Mouse (Mus musculus) ES-E14 (cell line): ENCODE measurements around the gene Adam6b. TPM values are rescaled to one million over a fixed set of nuclear protein-coding genes. Genes with fewer than 3 reads are reported as not detected.
"Not testable (repeated sequence)": the region's sequence is repeated elsewhere in the genome, so short reads cannot be mapped to it uniquely, and the experiment has no call there.

ENCODE experiments used
- DNase-seq: peaks from one replicate; pipeline ENCODE4 v3.0.0-alpha.2; 2013; ENCODE audit warnings: low read depth, low spot score
- H3K27ac ChIP-seq: 2 replicates; pipeline ENCODE4 v1.5.1; 2012; ENCODE audit warnings: low read depth, mild to moderate bottlenecking, low read length, moderate library complexity, mixed read lengths; ENCODE audit not compliant: poor library complexity, insufficient read depth, severe bottlenecking
- H3K36me3 ChIP-seq: 2 replicates; pipeline ENCODE4 v1.6.1; 2012; ENCODE audit warnings: mild to moderate bottlenecking, low read length, moderate library complexity, mixed read lengths; ENCODE audit not compliant: control insufficient read depth, poor library complexity, insufficient read depth, severe bottlenecking
- H3K4me1 ChIP-seq, 2 experiments: fragments of 150-350 bp in 1 of 2; sonication (generic) in 1 of 2; 2 replicates each; pipeline ENCODE4 v1.6.1; 2012; ENCODE audit warnings: low read length in 2 of 2, mild to moderate bottlenecking in 1 of 2, mixed read lengths in 1 of 2; ENCODE audit not compliant: control insufficient read depth in 2 of 2, insufficient read depth in 2 of 2, poor library complexity in 1 of 2
- H3K4me3 ChIP-seq, 2 experiments: fragments of 150-350 bp in 1 of 2; sonication (generic) in 1 of 2; 2 replicates each; pipeline ENCODE4 v1.5.1; 2012; ENCODE audit warnings: low read length in 2 of 2, low read depth in 1 of 2, mild to moderate bottlenecking in 1 of 2, mixed read lengths in 1 of 2; ENCODE audit not compliant: insufficient read depth in 1 of 2, poor library complexity in 1 of 2, severe bottlenecking in 1 of 2
- H3K9ac ChIP-seq: 2 replicates; pipeline ENCODE4 v1.6.1; 2012; ENCODE audit warnings: low read depth, mild to moderate bottlenecking, low read length, mixed read lengths; ENCODE audit not compliant: poor library complexity, insufficient read depth, severe bottlenecking
- H3K9me3 ChIP-seq: fragments of 150-350 bp; sonication (generic); 2 replicates; pipeline ENCODE4 v1.6.1; 2012; ENCODE audit warnings: low read depth, mild to moderate bottlenecking, low read length; ENCODE audit not compliant: control insufficient read depth, insufficient read depth
- CHD2 ChIP-seq: IDR thresholded peaks from 2 replicates; pipeline ENCODE4 v1.6.1; 2014; ENCODE audit warnings: mild to moderate bottlenecking, low read depth, low read length, inconsistent platforms
- HCFC1 ChIP-seq: IDR thresholded peaks from 2 replicates; pipeline ENCODE4 v1.6.1; 2012; ENCODE audit warnings: low read length, inconsistent platforms, borderline replicate concordance; ENCODE audit not compliant: insufficient read depth
- MAFK ChIP-seq: IDR thresholded peaks from 2 replicates; pipeline ENCODE4 v1.6.1; 2014; ENCODE audit warnings: mild to moderate bottlenecking, low read depth, low read length, inconsistent platforms; ENCODE audit not compliant: insufficient read depth
- ZC3H11A ChIP-seq: IDR thresholded peaks from 2 replicates; pipeline ENCODE4 v1.6.1; 2012; ENCODE audit warnings: low read depth, mild to moderate bottlenecking, inconsistent platforms, low read length, borderline replicate concordance
- ZNF384 ChIP-seq: IDR thresholded peaks from 2 replicates; pipeline ENCODE4 v1.6.1; 2012; ENCODE audit warnings: low read depth, low read length, inconsistent platforms
- in situ Hi-C, 2 experiments: fragments of 600-800 bp; cut with MboI; formaldehyde crosslinking; loops; one replicate each; pipeline ENCODE4 v1.15.1; 2025; ENCODE audit warnings: low sequenced_read_pairs in 2 of 2, inconsistent platforms in 1 of 2; ENCODE audit not compliant: unreplicated experiment in 2 of 2
- total RNA-seq: library from RNA; depleted of rRNA; stranded (reverse); fragments of 300-350 nt; gene quantifications from 2 replicates; pipeline ENCODE4 v1.2.3, GENCODE M21; 2012; rRNA removed

The Adam6b gene
- total RNA-seq, 1 experiment, result not detected

DNA sequence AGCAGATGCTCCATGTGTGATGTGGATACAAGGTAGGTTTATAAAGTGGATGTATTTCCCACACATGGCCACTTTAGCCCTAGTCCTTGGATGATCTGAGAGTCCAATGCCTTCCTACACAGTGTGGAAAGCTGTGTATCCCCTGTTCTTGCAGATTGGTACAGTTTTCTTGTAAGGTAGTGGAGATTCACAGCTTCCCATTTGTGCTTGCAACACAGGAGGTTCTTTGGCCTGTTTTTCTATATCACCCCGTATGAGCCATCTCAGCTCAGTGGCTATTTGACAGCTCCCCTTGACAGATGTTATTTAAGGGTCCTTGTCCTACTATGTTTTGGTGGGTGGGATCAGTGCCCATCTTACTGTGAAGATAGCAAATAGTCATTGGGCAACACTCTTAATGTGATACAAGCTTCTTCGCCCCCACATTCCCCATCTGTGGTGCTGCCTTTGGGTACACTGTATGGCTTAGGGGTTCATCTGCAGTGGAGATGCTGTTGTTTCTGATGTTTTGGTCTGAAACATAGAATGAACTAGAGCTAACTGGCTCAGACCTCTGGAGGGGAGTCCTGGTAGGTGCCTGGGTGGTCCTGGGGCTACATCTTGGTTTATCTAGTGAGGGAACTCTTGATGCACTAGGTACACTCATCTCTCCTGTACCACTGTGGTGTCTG, 5.7 kb upstream of the Adam6b start:
- H3K4me1 ChIP-seq, result no peaks in the 10 kb centered on the region
- no peak overlapping the region for H3K9ac ChIP-seq
- H3K27ac ChIP-seq, result no peak overlapping the region
- no peak for DNase-seq
- H3K36me3 ChIP-seq, result no peaks in the 10 kb centered on the region
- H3K9me3 ChIP-seq, result no peaks in the 10 kb centered on the region
- TF ChIP-seq HCFC1 (no peak), CHD2 (no peak), MAFK (no peak), ZC3H11A (no peak), ZNF384 (no peak)
- no peak overlapping the region for H3K4me3 ChIP-seq
- in situ Hi-C loops, result no loop called here

DNA sequence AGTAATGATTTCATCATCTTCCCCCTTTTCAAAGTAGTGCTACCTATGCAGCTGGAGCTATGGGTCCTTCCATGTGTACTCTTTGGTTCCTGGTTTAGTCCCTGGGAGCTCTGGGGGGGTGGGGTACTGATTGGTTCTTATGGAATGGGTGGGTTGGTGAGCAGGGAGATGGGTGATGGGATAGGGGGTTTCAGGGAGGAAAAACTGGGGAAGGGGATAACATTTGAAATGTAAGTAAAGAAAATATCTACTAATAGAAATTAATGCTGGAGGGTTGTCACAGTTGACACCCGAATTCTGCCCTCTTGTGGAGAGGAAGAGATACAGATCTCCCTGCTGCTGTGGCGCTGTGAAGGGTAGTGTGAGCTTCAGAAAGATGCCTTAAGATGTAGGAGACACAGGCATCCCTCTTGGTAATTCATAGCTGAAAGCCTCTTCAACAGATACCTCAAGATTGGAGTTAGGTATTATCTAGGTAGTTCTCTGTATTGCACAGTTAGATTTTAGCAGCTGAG, 4.3 kb upstream of the Adam6b start:
- H3K4me3 ChIP-seq, result no peak overlapping the region
- H3K36me3 ChIP-seq, result no peaks in the 10 kb centered on the region
- H3K9ac ChIP-seq, result no peak overlapping the region
- no peak for DNase-seq
- no peak overlapping the region for H3K27ac ChIP-seq
- no peak for TF ChIP-seq HCFC1
- TF ChIP-seq ZC3H11A, result no peak
- H3K9me3 ChIP-seq, result no peaks in the 10 kb centered on the region
- H3K4me1 ChIP-seq, result no peaks in the 10 kb centered on the region
- in situ Hi-C loops, result no loop called here

GRCm38 (mm10) chr12:113487693-113488092, 1.6 kb upstream of the Adam6b start:
- peak; percentile 56 for DNase-seq
- in situ Hi-C loops, H3K4me3 ChIP-seq, H3K36me3 ChIP-seq, H3K4me1 ChIP-seq, H3K27ac ChIP-seq, H3K9me3 ChIP-seq, H3K9ac ChIP-seq: not testable (repeated sequence)
- peak; percentile 91 for TF ChIP-seq ZC3H11A

- H3K4me1 ChIP-seq, result no peaks in the 10 kb centered on the region
- no peaks in the 10 kb centered on the region for H3K36me3 ChIP-seq
- no peak overlapping the region for H3K4me3 ChIP-seq
- TF ChIP-seq CHD2 (no peak), HCFC1 (no peak), ZC3H11A (no peak), ZNF384 (no peak), MAFK (no peak)
- H3K27ac ChIP-seq, result no peak overlapping the region
- no peaks in the 10 kb centered on the region for H3K9me3 ChIP-seq
- no peak for DNase-seq
- no peak overlapping the region for H3K9ac ChIP-seq
- in situ Hi-C loops, result no loop called here
These were observed 36.6 kb downstream of the Adam6b start for GRCm38 (mm10) chr12:113525901-113526300.

Other genes starting within 250 kb of the Adam6b start
- gene Adam6a, start 54.4 kb downstream of the Adam6b start, total RNA-seq, result not detected in 2 replicates